Mouse (Mus musculus) heart, embryonic 15.5 days (tissue): ENCODE data around the gene Col5a1. TPM values are rescaled to one million over a fixed set of nuclear protein-coding genes. Genes with fewer than 3 reads are reported as not detected.

Experiments
- ATAC-seq: fragments of 200-750 bp; cut with Nextera tagmentation; replicated peaks from 2 replicates; pipeline ENCODE4 v1.8.0; 2017; ENCODE audit warnings: low read depth, moderate TSS enrichment; ENCODE audit not compliant: insufficient number of reproducible peaks, insufficient read depth, low FRiP score
- H3K27ac ChIP-seq: fragments of 300-500 bp; sonication (generic); 2 replicates; pipeline ENCODE4 v1.5.1; 2015; ENCODE audit warnings: mild to moderate bottlenecking, inconsistent platforms
- H3K27me3 ChIP-seq: fragments of 300-500 bp; sonication (generic); 2 replicates; pipeline ENCODE4 v1.6.1; 2015; ENCODE audit warnings: inconsistent platforms
- H3K36me3 ChIP-seq: fragments of 300-500 bp; sonication (generic); 2 replicates; pipeline ENCODE4 v1.6.1; 2015; ENCODE audit warnings: mild to moderate bottlenecking, inconsistent platforms
- H3K4me1 ChIP-seq: fragments of 300-500 bp; sonication (generic); replicated peaks from 2 replicates; pipeline ENCODE4 v1.6.1; 2015; ENCODE audit warnings: inconsistent platforms
- H3K4me2 ChIP-seq: fragments of 300-500 bp; sonication (generic); 2 replicates; pipeline ENCODE4 v1.6.1; 2015; ENCODE audit warnings: inconsistent platforms, mild to moderate bottlenecking, moderate library complexity
- H3K4me3 ChIP-seq: fragments of 300-500 bp; sonication (generic); 2 replicates; pipeline ENCODE4 v1.5.1; 2015; ENCODE audit warnings: mild to moderate bottlenecking, inconsistent platforms
- H3K9ac ChIP-seq: fragments of 300-500 bp; sonication (generic); 2 replicates; pipeline ENCODE4 v1.6.1; 2015; ENCODE audit warnings: mild to moderate bottlenecking, inconsistent platforms
- H3K9me3 ChIP-seq: fragments of 300-500 bp; sonication (generic); replicated peaks from 2 replicates; pipeline ENCODE4 v1.6.1; 2016; ENCODE audit warnings: inconsistent platforms
- WGBS: fragments of 180-500 bp; shearing (Covaris S2); methylation state at CpG from one replicate; pipeline ENCODE4 v1.1.7; 2015; ENCODE audit warnings: mixed read lengths; 5-methylcytosine and 5-hydroxymethylcytosine counted together
- polyA plus RNA-seq: library from polyadenylated mRNA; unstranded; fragments of >200 nt; fragmentation: Nextera tagmentation; extraction: Ambion mirVana; gene quantifications from 2 replicates; pipeline ENCODE4 v1.2.1, GENCODE M21; 2015

Col5a1 gene
- polyA plus RNA-seq, 1 experiment from 2014 or later = 71.0 TPM

GRCm38 (mm10) chr2:28037505-28038390 lies 151.5 kb downstream of the Col5a1 start:
- 60% methylated on average over 12 of the region's 12 CpGs for WGBS
- no peak overlapping the region for H3K27ac ChIP-seq
- peak; percentile 55; the same call in 1 of the 2 replicates for ATAC-seq
- no peak overlapping the region for H3K9ac ChIP-seq
- H3K4me1 ChIP-seq = peaks cover 18% of the 10 kb centered on the region
- no peak overlapping the region for H3K4me2 ChIP-seq
- H3K36me3 ChIP-seq = peaks cover 3% of the 10 kb centered on the region; the same call in 1 of the 2 replicates
- no peaks in the 10 kb centered on the region for H3K9me3 ChIP-seq
- no peak overlapping the region for H3K4me3 ChIP-seq
- no peaks in the 10 kb centered on the region for H3K27me3 ChIP-seq

- H3K36me3 ChIP-seq = peaks cover 3% of the 10 kb centered on the region; the same call in 1 of the 2 replicates
- H3K9ac ChIP-seq = no peak overlapping the region
- H3K4me3 ChIP-seq = no peak overlapping the region
- peaks cover 18% of the 10 kb centered on the region for H3K4me1 ChIP-seq
- 75% methylated on average over 14 of the region's 14 CpGs for WGBS
- H3K27me3 ChIP-seq = no peaks in the 10 kb centered on the region
- H3K27ac ChIP-seq = no peak overlapping the region
- no peak for ATAC-seq
- no peak overlapping the region for H3K4me2 ChIP-seq
- no peaks in the 10 kb centered on the region for H3K9me3 ChIP-seq
Measured at GRCm38 (mm10) chr2:28038391-28039096, 152.3 kb downstream of the Col5a1 start.

GRCm38 (mm10) chr2:28039647-28040325 lies 153.6 kb downstream of the Col5a1 start:
- H3K4me2 ChIP-seq = no peak overlapping the region
- WGBS = 90% methylated on average over 10 of the region's 10 CpGs
- ATAC-seq = no peak
- H3K4me3 ChIP-seq = no peak overlapping the region
- H3K36me3 ChIP-seq = peaks cover 3% of the 10 kb centered on the region; the same call in 1 of the 2 replicates
- H3K9ac ChIP-seq = no peak overlapping the region
- no peaks in the 10 kb centered on the region for H3K9me3 ChIP-seq
- no peaks in the 10 kb centered on the region for H3K27me3 ChIP-seq
- peaks cover 18% of the 10 kb centered on the region for H3K4me1 ChIP-seq
- no peak overlapping the region for H3K27ac ChIP-seq

- Histone ChIP-seq H3K9ac (no peak overlapping the region), H3K4me1 (peaks cover 18% of the 10 kb centered on the region), H3K27me3 (no peaks in the 10 kb centered on the region), H3K4me2 (no peak overlapping the region), H3K9me3 (no peaks in the 10 kb centered on the region), H3K27ac (no peak overlapping the region), H3K36me3 (peaks cover 3% of the 10 kb centered on the region; the same call in 1 of the 2 replicates), H3K4me3 (no peak overlapping the region)
- no peak for ATAC-seq
- 90% methylated on average over 1 of the region's 1 CpGs for WGBS
Measured at GRCm38 (mm10) chr2:28040466-28040865, 154.2 kb downstream of the Col5a1 start.

GRCm38 (mm10) chr2:28044920-28045598 lies 158.8 kb downstream of the Col5a1 start:
- Histone ChIP-seq H3K9me3 (no peaks in the 10 kb centered on the region), H3K4me2 (no peak overlapping the region), H3K36me3 (no peaks in the 10 kb centered on the region), H3K27ac (no peak overlapping the region), H3K4me3 (no peak overlapping the region), H3K4me1 (0 out of 2 replicates have a peak, but pooled peaks cover 3% of the 10 kb centered on the region), H3K9ac (no peak overlapping the region), H3K27me3 (no peaks in the 10 kb centered on the region)
- ATAC-seq = no peak
- WGBS = 78% methylated on average over 9 of the region's 9 CpGs

GRCm38 (mm10) chr2:28046311-28046710 lies 160.1 kb downstream of the Col5a1 start:
- H3K4me1 ChIP-seq = 0 out of 2 replicates have a peak, but pooled peaks cover 3% of the 10 kb centered on the region
- no peak overlapping the region for H3K27ac ChIP-seq
- H3K4me3 ChIP-seq = no peak overlapping the region
- H3K4me2 ChIP-seq = no peak overlapping the region
- ATAC-seq = no peak
- no peaks in the 10 kb centered on the region for H3K36me3 ChIP-seq
- H3K9ac ChIP-seq = no peak overlapping the region
- no peaks in the 10 kb centered on the region for H3K9me3 ChIP-seq
- H3K27me3 ChIP-seq = no peaks in the 10 kb centered on the region
- WGBS = 62% methylated on average over 6 of the region's 6 CpGs

GRCm38 (mm10) chr2:28047092-28047491 lies 160.9 kb downstream of the Col5a1 start:
- ATAC-seq = no peak
- Histone ChIP-seq H3K4me2 (no peak overlapping the region), H3K27me3 (no peaks in the 10 kb centered on the region), H3K4me3 (no peak overlapping the region), H3K27ac (no peak overlapping the region), H3K4me1 (0 out of 2 replicates have a peak, but pooled peaks cover 3% of the 10 kb centered on the region), H3K9me3 (no peaks in the 10 kb centered on the region), H3K9ac (no peak overlapping the region), H3K36me3 (no peaks in the 10 kb centered on the region)
- 69% methylated on average over 7 of the region's 7 CpGs for WGBS

GRCm38 (mm10) chr2:28059922-28060321 lies 173.7 kb downstream of the Col5a1 start:
- no peaks in the 10 kb centered on the region for H3K36me3 ChIP-seq
- no peak overlapping the region for H3K27ac ChIP-seq
- no peak for ATAC-seq
- H3K4me2 ChIP-seq = no peak overlapping the region
- H3K27me3 ChIP-seq = no peaks in the 10 kb centered on the region
- no peak overlapping the region for H3K9ac ChIP-seq
- no peaks in the 10 kb centered on the region for H3K9me3 ChIP-seq
- H3K4me1 ChIP-seq = no peaks in the 10 kb centered on the region
- WGBS = 84% methylated on average over 1 of the region's 1 CpGs
- no peak overlapping the region for H3K4me3 ChIP-seq

GRCm38 (mm10) chr2:28063711-28064338 lies 177.6 kb downstream of the Col5a1 start:
- Histone ChIP-seq H3K9ac (no peak overlapping the region), H3K27me3 (no peaks in the 10 kb centered on the region), H3K36me3 (no peaks in the 10 kb centered on the region), H3K4me3 (no peak overlapping the region), H3K4me2 (no peak overlapping the region), H3K4me1 (no peaks in the 10 kb centered on the region), H3K9me3 (no peaks in the 10 kb centered on the region), H3K27ac (no peak overlapping the region)
- no peak for ATAC-seq
- WGBS = 83% methylated on average over 4 of the region's 4 CpGs

GRCm38 (mm10) chr2:28064339-28065080 lies 178.3 kb downstream of the Col5a1 start:
- H3K27me3 ChIP-seq = no peaks in the 10 kb centered on the region
- 60% methylated on average over 7 of the region's 7 CpGs for WGBS
- no peak overlapping the region for H3K4me3 ChIP-seq
- no peak overlapping the region for H3K4me2 ChIP-seq
- no peaks in the 10 kb centered on the region for H3K9me3 ChIP-seq
- no peaks in the 10 kb centered on the region for H3K4me1 ChIP-seq
- no peak overlapping the region for H3K27ac ChIP-seq
- ATAC-seq = no peak
- no peak overlapping the region for H3K9ac ChIP-seq
- H3K36me3 ChIP-seq = no peaks in the 10 kb centered on the region
